Mouse (Mus musculus) bone marrow, adult 2 months (tissue): ENCODE data around the gene Zbed3. TPM values are rescaled to one million over a fixed set of nuclear protein-coding genes. Genes with fewer than 3 reads are reported as not detected.

Source experiments
- H3K27ac ChIP-seq: fragments of 200-500 bp; 2 replicates; pipeline ENCODE4 v1.5.1; 2012; ENCODE audit warnings: low read depth, mild to moderate bottlenecking, control low read depth, inconsistent platforms, low read length; ENCODE audit not compliant: control insufficient read depth, poor library complexity, insufficient read depth
- H3K4me1 ChIP-seq: fragments of 200-500 bp; 2 replicates; pipeline ENCODE4 v1.6.1; 2011; ENCODE audit warnings: low read length; ENCODE audit not compliant: control insufficient read depth, insufficient read depth
- H3K4me3 ChIP-seq: fragments of 200-500 bp; replicated peaks from 2 replicates; pipeline ENCODE3; 2011; ENCODE audit warnings: mild to moderate bottlenecking, low read depth, low read length, control low read depth; ENCODE audit not compliant: control insufficient read depth
- CTCF ChIP-seq: fragments of 200-500 bp; IDR thresholded peaks from 2 replicates; pipeline ENCODE4 v1.5.1; 2011; ENCODE audit warnings: low read length, control low read depth; ENCODE audit not compliant: control insufficient read depth, insufficient read depth
- POLR2A ChIP-seq: fragments of 200-500 bp; IDR thresholded peaks from 2 replicates; pipeline ENCODE4 v1.6.1; 2011; ENCODE audit warnings: low read depth, mild to moderate bottlenecking, control low read depth, low read length, borderline replicate concordance; ENCODE audit not compliant: control insufficient read depth
- WGBS: fragments of 180-500 bp; shearing (Covaris S2); methylation state at CpG from one replicate; pipeline ENCODE4 v1.1.7; 2018; 5-methylcytosine and 5-hydroxymethylcytosine counted together
- polyA plus RNA-seq: library from polyadenylated mRNA; stranded (reverse); fragments of >200 nt; gene quantifications from 2 replicates; pipeline ENCODE4 v1.2.4, GENCODE M21; 2011; ENCODE audit warnings: low replicate concordance; ENCODE audit not compliant: missing spikeins, insufficient read depth, insufficient read length

The Zbed3 gene
- polyA plus RNA-seq, 1 experiment, result 4.0 TPM

GRCm38 (mm10) chr13:95325907-95326550 is 2.6 kb downstream of the Zbed3 start:
- H3K27ac ChIP-seq, result no peak overlapping the region
- peak overlapping the region; percentile 67 for H3K4me3 ChIP-seq
- TF ChIP-seq POLR2A (no peak), CTCF (no peak)
- 13% methylated on average over 5 of the region's 5 CpGs for WGBS
- H3K4me1 ChIP-seq, result no peaks in the 10 kb centered on the region; the same call in 1 of the 2 replicates

GRCm38 (mm10) chr13:95326611-95327344 is 3.4 kb downstream of the Zbed3 start:
- Histone ChIP-seq H3K4me3 (no peak overlapping the region), H3K27ac (no peak overlapping the region), H3K4me1 (no peaks in the 10 kb centered on the region; the same call in 1 of the 2 replicates)
- 55% methylated on average over 21 of the region's 21 CpGs for WGBS
- TF ChIP-seq CTCF (no peak), POLR2A (no peak)

GRCm38 (mm10) chr13:95327345-95327741 is 3.9 kb downstream of the Zbed3 start:
- H3K27ac ChIP-seq, result no peak overlapping the region
- H3K4me1 ChIP-seq, result no peaks in the 10 kb centered on the region; the same call in 1 of the 2 replicates
- H3K4me3 ChIP-seq, result no peak overlapping the region
- TF ChIP-seq POLR2A (no peak), CTCF (no peak)
- WGBS, result 24% methylated on average over 5 of the region's 5 CpGs

GRCm38 (mm10) chr13:95328767-95329166 is 5.4 kb downstream of the Zbed3 start:
- no peak for TF ChIP-seq POLR2A
- no peak for TF ChIP-seq CTCF
- no peak overlapping the region for H3K4me3 ChIP-seq

GRCm38 (mm10) chr13:95330507-95330906 is 7.1 kb downstream of the Zbed3 start:
- Histone ChIP-seq H3K27ac (no peak overlapping the region), H3K4me3 (no peak overlapping the region), H3K4me1 (no peaks in the 10 kb centered on the region; the same call in 1 of the 2 replicates)
- WGBS, result 79% methylated on average over 11 of the region's 11 CpGs
- TF ChIP-seq POLR2A (no peak), CTCF (no peak)

More at GRCm38 (mm10) chr13:95328767-95329166, 5.4 kb downstream of the Zbed3 start:
- no peak overlapping the region for H3K27ac ChIP-seq
- H3K4me1 ChIP-seq, result no peaks in the 10 kb centered on the region; the same call in 1 of the 2 replicates
- 89% methylated on average over 11 of the region's 11 CpGs for WGBS

GRCm38 (mm10) chr13:95332086-95332899 is 8.9 kb downstream of the Zbed3 start:
- WGBS, result 90% methylated on average over 11 of the region's 11 CpGs
- TF ChIP-seq CTCF (no peak), POLR2A (no peak)

GRCm38 (mm10) chr13:95336122-95336677 is 12.8 kb downstream of the Zbed3 start:
- no peak for TF ChIP-seq CTCF
- 0 out of 2 replicates have a peak, but pooled peaks have one; percentile 3 for TF ChIP-seq POLR2A
- Histone ChIP-seq H3K4me1 (no peaks in the 10 kb centered on the region), H3K4me3 (no peak overlapping the region), H3K27ac (no peak overlapping the region)
- 91% methylated on average over 40 of the region's 40 CpGs for WGBS

More at GRCm38 (mm10) chr13:95332086-95332899, 8.9 kb downstream of the Zbed3 start:
- Histone ChIP-seq H3K4me1 (no peaks in the 10 kb centered on the region), H3K27ac (no peak overlapping the region), H3K4me3 (no peak overlapping the region)
